Mouse (Mus musculus) MEL (cell line): ENCODE results near the gene Gm29797. TPM values are rescaled to one million over a fixed set of nuclear protein-coding genes. Genes with fewer than 3 reads are reported as not detected.

Experiments used
- DNase-seq: peaks from one replicate; pipeline ENCODE4 v3.0.0; 2011; ENCODE audit warnings: low read depth, low spot score
- H3K27ac ChIP-seq: 2 replicates; pipeline ENCODE4 v1.5.1; 2012; ENCODE audit warnings: low read depth, mild to moderate bottlenecking, control low read depth, low read length, moderate library complexity; ENCODE audit not compliant: control insufficient read depth
- H3K27me3 ChIP-seq, 2 experiments: fragments of 150-350 bp in 1 of 2; sonication (generic) in 1 of 2; 2 replicates each; pipeline ENCODE4 v1.6.1; 2012; ENCODE audit warnings: low read length in 2 of 2, mild to moderate bottlenecking in 2 of 2, improper control_type of control experiment in 1 of 2, moderate library complexity in 1 of 2; ENCODE audit not compliant: insufficient read depth in 2 of 2, control insufficient read depth in 1 of 2
- H3K36me3 ChIP-seq, 2 experiments: 2 replicates each; pipeline ENCODE4 v1.6.1; 2012 to 2014; ENCODE audit warnings: low read length in 2 of 2, improper control_type of control experiment in 1 of 2, inconsistent platforms in 1 of 2, mild to moderate bottlenecking in 1 of 2; ENCODE audit not compliant: insufficient read depth in 2 of 2, control insufficient read depth in 1 of 2
- H3K4me1 ChIP-seq, 2 experiments: fragments of 150-350 bp in 1 of 2; sonication (generic) in 1 of 2; 2 replicates each; pipeline ENCODE4 v1.6.1; 2012; ENCODE audit warnings: low read length in 2 of 2, improper control_type of control experiment in 1 of 2, mild to moderate bottlenecking in 1 of 2; ENCODE audit not compliant: insufficient read depth in 2 of 2, control insufficient read depth in 1 of 2
- H3K4me3 ChIP-seq, 2 experiments: fragments of 150-350 bp in 1 of 2; sonication (generic) in 1 of 2; 2 replicates each; pipeline ENCODE4 v1.5.1; 2012; ENCODE audit warnings: low read depth in 2 of 2, low read length in 2 of 2, mild to moderate bottlenecking in 2 of 2, moderate library complexity in 2 of 2, control low read depth in 1 of 2, improper control_type of control experiment in 1 of 2; ENCODE audit not compliant: control insufficient read depth in 1 of 2, insufficient read depth in 1 of 2
- H3K79me2 ChIP-seq: 2 replicates; pipeline ENCODE4 v1.6.1; 2012; ENCODE audit warnings: mild to moderate bottlenecking, low read length, moderate library complexity; ENCODE audit not compliant: control insufficient read depth, poor library complexity, insufficient read depth
- H3K9ac ChIP-seq: 2 replicates; pipeline ENCODE4 v1.6.1; 2012; ENCODE audit warnings: low read depth, mild to moderate bottlenecking, control low read depth, low read length, moderate library complexity; ENCODE audit not compliant: control insufficient read depth, poor library complexity, severe bottlenecking
- H3K9me3 ChIP-seq: fragments of 150-350 bp; sonication (generic); replicated peaks from 2 replicates; pipeline ENCODE4 v1.6.1; 2012; ENCODE audit warnings: mild to moderate bottlenecking, low read length, improper control_type of control experiment, moderate library complexity; ENCODE audit not compliant: insufficient read depth
- BHLHE40 ChIP-seq: IDR thresholded peaks from 2 replicates; pipeline ENCODE4 v1.6.1; 2012; ENCODE audit warnings: low read depth, mild to moderate bottlenecking, inconsistent platforms, low read length, improper control_type of control experiment, borderline replicate concordance
- CHD1 ChIP-seq: IDR thresholded peaks from 2 replicates; pipeline ENCODE4 v1.6.1; 2012; ENCODE audit warnings: low read depth, mild to moderate bottlenecking, inconsistent platforms, low read length, improper control_type of control experiment
- CHD2 ChIP-seq: IDR thresholded peaks from 2 replicates; pipeline ENCODE4 v1.6.1; 2011; ENCODE audit warnings: low read length, improper control_type of control experiment
- CTCF ChIP-seq, 3 experiments: IDR thresholded peaks in 2 of 3; conservative IDR thresholded peaks in 1 of 3; 2 replicates each; pipeline ENCODE4 v1.5.1; 2011 to 2012; ENCODE audit warnings: low read length in 3 of 3, low read depth in 2 of 3, mild to moderate bottlenecking in 2 of 3, improper control_type of control experiment in 1 of 3, inconsistent platforms in 1 of 3, mixed read lengths in 1 of 3, moderate library complexity in 1 of 3; ENCODE audit not compliant: control insufficient read depth in 1 of 3, insufficient read depth in 1 of 3, poor library complexity in 1 of 3, severe bottlenecking in 1 of 3
- E2F4 ChIP-seq: IDR thresholded peaks from 2 replicates; pipeline ENCODE4 v1.6.1; 2011; ENCODE audit warnings: low read depth, low read length, improper control_type of control experiment, borderline replicate concordance
- ELF1 ChIP-seq: IDR thresholded peaks from 2 replicates; pipeline ENCODE4 v1.6.1; 2014; ENCODE audit warnings: low read depth, mild to moderate bottlenecking, inconsistent platforms, low read length, improper control_type of control experiment, moderate library complexity
- EP300 ChIP-seq, 2 experiments: IDR thresholded peaks; 2 replicates each; pipeline ENCODE4 v1.6.1; 2011; ENCODE audit warnings: improper control_type of control experiment in 2 of 2, low read length in 2 of 2, low read depth in 1 of 2, mild to moderate bottlenecking in 1 of 2
- ETS1 ChIP-seq: IDR thresholded peaks from 2 replicates; pipeline ENCODE4 v1.6.1; 2012; ENCODE audit warnings: low read depth, mild to moderate bottlenecking, inconsistent platforms, low read length, improper control_type of control experiment, moderate library complexity
- GABPA ChIP-seq: IDR thresholded peaks from 2 replicates; pipeline ENCODE4 v1.6.1; 2012; ENCODE audit warnings: low read depth, mild to moderate bottlenecking, inconsistent platforms, low read length, improper control_type of control experiment, moderate library complexity
- GATA1 ChIP-seq: IDR thresholded peaks from 2 replicates; pipeline ENCODE4 v1.6.1; 2011; ENCODE audit warnings: low read depth, low read length, improper control_type of control experiment
- HCFC1 ChIP-seq: IDR thresholded peaks from 2 replicates; pipeline ENCODE4 v1.6.1; 2012; ENCODE audit warnings: low read depth, mild to moderate bottlenecking, inconsistent platforms, low read length, improper control_type of control experiment, moderate library complexity
- JUND ChIP-seq: IDR thresholded peaks from 2 replicates; pipeline ENCODE4 v1.6.1; 2011; ENCODE audit warnings: low read depth, mild to moderate bottlenecking, improper control_type of control experiment, low read length
- MAFK ChIP-seq: IDR thresholded peaks from 2 replicates; pipeline ENCODE4 v1.6.1; 2011; ENCODE audit warnings: low read depth, mild to moderate bottlenecking, low read length, improper control_type of control experiment, borderline replicate concordance
- MAX ChIP-seq: IDR thresholded peaks from 2 replicates; pipeline ENCODE4 v1.6.1; 2011; ENCODE audit warnings: low read length, improper control_type of control experiment
- MAZ ChIP-seq: IDR thresholded peaks from 2 replicates; pipeline ENCODE4 v1.6.1; 2012; ENCODE audit warnings: low read depth, mild to moderate bottlenecking, inconsistent platforms, low read length, improper control_type of control experiment
- MXI1 ChIP-seq: IDR thresholded peaks from 2 replicates; pipeline ENCODE4 v1.6.1; 2011; ENCODE audit warnings: mild to moderate bottlenecking, low read depth, low read length, improper control_type of control experiment
- MYB ChIP-seq: IDR thresholded peaks from 2 replicates; pipeline ENCODE4 v1.6.1; 2011; ENCODE audit warnings: mild to moderate bottlenecking, low read depth, low read length, improper control_type of control experiment
- MYC ChIP-seq: IDR thresholded peaks from 2 replicates; pipeline ENCODE4 v1.6.1; 2011; ENCODE audit warnings: low read depth, mild to moderate bottlenecking, low read length, improper control_type of control experiment, moderate library complexity
- NELFE ChIP-seq: IDR thresholded peaks from 2 replicates; pipeline ENCODE4 v1.6.1; 2011; ENCODE audit warnings: low read depth, low read length, improper control_type of control experiment
- NRF1 ChIP-seq: IDR thresholded peaks from 2 replicates; pipeline ENCODE4 v1.6.1; 2014; ENCODE audit warnings: low read depth, mild to moderate bottlenecking, inconsistent platforms, low read length, improper control_type of control experiment, moderate library complexity; ENCODE audit not compliant: poor library complexity, insufficient read depth, severe bottlenecking
- POLR2A ChIP-seq, 2 experiments: IDR thresholded peaks; 2 replicates each; pipeline ENCODE4 v1.6.1; 2011 to 2012; ENCODE audit warnings: low read length in 2 of 2, mild to moderate bottlenecking in 2 of 2, control low read depth in 1 of 2, improper control_type of control experiment in 1 of 2, low read depth in 1 of 2, moderate library complexity in 1 of 2; ENCODE audit not compliant: control insufficient read depth in 1 of 2, insufficient read depth in 1 of 2, poor library complexity in 1 of 2
- POLR2AphosphoS2 ChIP-seq: IDR thresholded peaks from 2 replicates; pipeline ENCODE4 v1.6.1; 2011; ENCODE audit warnings: low read length, improper control_type of control experiment
- POLR2AphosphoS5 ChIP-seq: IDR thresholded peaks from 2 replicates; pipeline ENCODE4 v1.6.1; 2012; ENCODE audit warnings: low read depth, borderline replicate concordance, mild to moderate bottlenecking, inconsistent platforms, low read length, moderate library complexity, mixed read lengths
- RAD21 ChIP-seq: IDR thresholded peaks from 2 replicates; pipeline ENCODE4 v1.6.1; 2011; ENCODE audit warnings: mild to moderate bottlenecking, low read depth, low read length, improper control_type of control experiment
- RCOR1 ChIP-seq: IDR thresholded peaks from 2 replicates; pipeline ENCODE4 v1.6.1; 2012; ENCODE audit warnings: low read depth, mild to moderate bottlenecking, inconsistent platforms, low read length, improper control_type of control experiment
- SIN3A ChIP-seq: IDR thresholded peaks from 2 replicates; pipeline ENCODE4 v1.6.1; 2012; ENCODE audit warnings: low read length, improper control_type of control experiment, inconsistent platforms
- SMC3 ChIP-seq: IDR thresholded peaks from 2 replicates; pipeline ENCODE4 v1.6.1; 2011; ENCODE audit warnings: low read depth, low read length, improper control_type of control experiment
- TAL1 ChIP-seq: IDR thresholded peaks from 2 replicates; pipeline ENCODE4 v1.6.1; 2012; ENCODE audit warnings: mild to moderate bottlenecking, inconsistent platforms, low read length, moderate library complexity, mixed read lengths
- TBP ChIP-seq: IDR thresholded peaks from 2 replicates; pipeline ENCODE4 v1.8.0; 2011; ENCODE audit warnings: low read depth, low read length, improper control_type of control experiment
- TCF12 ChIP-seq: IDR thresholded peaks from 2 replicates; pipeline ENCODE4 v1.6.1; 2014; ENCODE audit warnings: low read depth, mild to moderate bottlenecking, inconsistent platforms, low read length, improper control_type of control experiment, moderate library complexity
- UBTF ChIP-seq: IDR thresholded peaks from 2 replicates; pipeline ENCODE4 v1.6.1; 2012; ENCODE audit warnings: low read depth, mild to moderate bottlenecking, inconsistent platforms, low read length, improper control_type of control experiment, moderate library complexity, borderline replicate concordance; ENCODE audit not compliant: insufficient read depth
- USF1 ChIP-seq: IDR thresholded peaks from 2 replicates; pipeline ENCODE4 v1.6.1; 2014; ENCODE audit warnings: low read depth, mild to moderate bottlenecking, inconsistent platforms, low read length, improper control_type of control experiment, moderate library complexity
- USF2 ChIP-seq, 2 experiments: IDR thresholded peaks; 2 replicates each; pipeline ENCODE4 v1.6.1; 2011 to 2012; ENCODE audit warnings: improper control_type of control experiment in 2 of 2, low read length in 2 of 2, borderline replicate concordance in 1 of 2, inconsistent platforms in 1 of 2, low read depth in 1 of 2, mild to moderate bottlenecking in 1 of 2; ENCODE audit not compliant: insufficient read depth in 1 of 2
- ZKSCAN1 ChIP-seq: IDR thresholded peaks from 2 replicates; pipeline ENCODE4 v1.6.1; 2012; ENCODE audit warnings: low read depth, mild to moderate bottlenecking, inconsistent platforms, low read length, improper control_type of control experiment, moderate library complexity
- ZMIZ1 ChIP-seq: IDR thresholded peaks from 2 replicates; pipeline ENCODE4 v1.6.1; 2012; ENCODE audit warnings: low read depth, mild to moderate bottlenecking, inconsistent platforms, low read length, improper control_type of control experiment, moderate library complexity
- ZNF384 ChIP-seq: IDR thresholded peaks from 2 replicates; pipeline ENCODE4 v1.6.1; 2012; ENCODE audit warnings: low read depth, mild to moderate bottlenecking, inconsistent platforms, low read length, improper control_type of control experiment
- polyA plus RNA-seq, 2 experiments: library from polyadenylated mRNA; stranded (reverse) in 1 of 2; unstranded in 1 of 2; fragments of >175 nt in 1 of 2; fragments of >200 nt in 1 of 2; gene quantifications; 2 replicates each; pipeline versions ENCODE4 v1.2.1 to v1.2.4; 2012; ENCODE audit warnings: low replicate concordance in 2 of 2, low read depth in 1 of 2; ENCODE audit not compliant: insufficient read length in 2 of 2, insufficient read depth in 1 of 2, missing spikeins in 1 of 2
- total RNA-seq: library from RNA; depleted of rRNA; stranded (reverse); fragments of 300-350 nt; gene quantifications from 2 replicates; pipeline ENCODE4 v1.2.3, GENCODE M21; 2012

Gm29797 gene
- total and polyA plus RNA-seq, 3 experiments, result not detected

DNA sequence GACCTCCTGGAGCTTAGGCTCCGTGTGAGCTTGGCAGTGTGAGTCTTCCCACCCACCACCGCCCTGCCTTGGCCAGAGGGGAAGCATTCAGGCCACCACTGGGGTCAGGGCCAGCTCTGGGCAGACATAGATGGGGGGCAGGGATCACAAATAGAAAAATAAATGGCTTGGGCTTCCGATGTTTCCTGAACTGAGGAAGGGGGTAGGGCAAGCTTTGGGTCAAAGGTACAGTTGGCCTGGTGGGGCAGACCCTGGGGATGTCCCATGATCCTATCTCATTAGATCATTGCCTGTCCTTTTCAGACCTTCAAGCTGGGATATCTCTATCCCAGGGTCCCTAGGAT lies 20.9 kb downstream of the Gm29797 start (continued):
- TF ChIP-seq CHD2 (no peak), MYC (no peak)

GRCm38 (mm10) chr2:181678780-181679179 lies 21.9 kb downstream of the Gm29797 start:
- peak; percentile 90 for DNase-seq
- no peak overlapping the region for H3K27ac ChIP-seq
- H3K4me3 ChIP-seq, result no peak overlapping the region
- peaks cover 0 to 10% of the 10 kb centered on the region in 2 experiments; a peak in 2 of 4 replicates for H3K36me3 ChIP-seq
- H3K9ac ChIP-seq, result no peak overlapping the region; the same call in 1 of the 2 replicates
- H3K4me1 ChIP-seq, result peaks cover 0 to 21% of the 10 kb centered on the region in 2 experiments
- H3K79me2 ChIP-seq, result peaks cover 6% of the 10 kb centered on the region; the same call in 1 of the 2 replicates
- H3K9me3 ChIP-seq, result no peaks in the 10 kb centered on the region
- no peaks in the 10 kb centered on the region for H3K27me3 ChIP-seq
- TF ChIP-seq CHD1, result no peak
- peak; percentile 96 for TF ChIP-seq RAD21
- TF ChIP-seq POLR2A (IDR thresholded peaks at IDR 0.05; ENCODE audit: control insufficient read depth in 1 of 2, insufficient read depth in 1 of 2, low read depth in 1 of 2, low read length in 2 of 2, poor library complexity in 1 of 2), result no peak
- no peak for TF ChIP-seq MXI1
- TF ChIP-seq TCF12, result no peak
- 0 out of 2 replicates have a peak, but pooled peaks have one; percentile 34 for TF ChIP-seq TBP
- TF ChIP-seq USF2 (IDR thresholded peaks at IDR 0.05; ENCODE audit: borderline replicate concordance in 1 of 2, insufficient read depth in 1 of 2, low read depth in 1 of 2, low read length in 2 of 2), result no peak
- TF ChIP-seq TAL1, result no peak
- TF ChIP-seq POLR2AphosphoS2, result no peak
- TF ChIP-seq POLR2AphosphoS5, result no peak
- TF ChIP-seq EP300 (IDR thresholded peaks at IDR 0.05; ENCODE audit: low read depth in 1 of 2, low read length in 2 of 2), result no peak
- TF ChIP-seq HCFC1, result peak; percentile 62
- no peak for TF ChIP-seq CHD2
- peak; percentile 80 for TF ChIP-seq SMC3
- TF ChIP-seq USF1, result no peak
- no peak for TF ChIP-seq MAFK
- no peak for TF ChIP-seq ZKSCAN1
- peak; percentile 49; the same call in 1 of the 2 replicates for TF ChIP-seq ZNF384
- no peak for TF ChIP-seq ETS1
- TF ChIP-seq NRF1, result no peak
- 0 out of 2 replicates have a peak, but pooled peaks have one; percentile 48 for TF ChIP-seq SIN3A
- TF ChIP-seq UBTF, result no peak
- TF ChIP-seq GABPA, result no peak
- no peak for TF ChIP-seq MAZ
- no peak for TF ChIP-seq GATA1
- no peak for TF ChIP-seq MYB
- 0 out of 2 replicates have a peak, but pooled peaks have one; percentile 10 for TF ChIP-seq ELF1
- TF ChIP-seq NELFE, result no peak
- peak; percentile 27; the same call in 1 of the 2 replicates for TF ChIP-seq BHLHE40
- TF ChIP-seq CTCF (IDR thresholded peaks at IDR 0.05 in 2 of 3, conservative IDR thresholded peaks at IDR 0.05 in 1 of 3; ENCODE audit: control insufficient read depth in 1 of 3, insufficient read depth in 1 of 3, low read depth in 2 of 3, low read length in 3 of 3, poor library complexity in 1 of 3, severe bottlenecking in 1 of 3), result peak; percentile 88 to 100 (median 94)
- TF ChIP-seq ZMIZ1, result no peak
- TF ChIP-seq MYC, result no peak
- no peak for TF ChIP-seq E2F4
- TF ChIP-seq MAX, result no peak
- TF ChIP-seq RCOR1, result no peak
- TF ChIP-seq JUND, result no peak
